Mouse (Mus musculus) lung, adult 2 months (tissue): ENCODE measurements around the gene Fam219b.

Experiments used
- CTCF ChIP-seq: fragments of 200-500 bp; IDR thresholded peaks from 2 replicates; pipeline ENCODE4 v1.5.1; 2011; ENCODE audit warnings: mild to moderate bottlenecking, low read length, control low read depth; ENCODE audit not compliant: insufficient read depth
- POLR2A ChIP-seq: fragments of 200-500 bp; IDR thresholded peaks from 2 replicates; pipeline ENCODE4 v1.6.1; 2011; ENCODE audit warnings: low read depth, mild to moderate bottlenecking, control low read depth, low read length, borderline replicate concordance; ENCODE audit errors: extremely low read depth

- no peak for TF ChIP-seq CTCF
- no peak for TF ChIP-seq POLR2A
These were observed 19.9 kb downstream of the Fam219b start for GRCm38 (mm10) chr9:57557215-57557614.
